Mouse (Mus musculus) heart, embryonic 14.5 days (tissue): ENCODE data around the gene Mdfic. TPM values are rescaled to one million over a fixed set of nuclear protein-coding genes. Genes with fewer than 3 reads are reported as not detected.

Source experiments
- ATAC-seq: fragments of 200-750 bp; cut with Nextera tagmentation; 2 replicates; pipeline ENCODE4 v1.8.0; 2017; ENCODE audit warnings: low read depth, moderate TSS enrichment; ENCODE audit not compliant: insufficient number of reproducible peaks, insufficient read depth, low FRiP score
- H3K27ac ChIP-seq, 2 experiments: fragments of 200-500 bp in 1 of 2; fragments of 300-500 bp in 1 of 2; sonication (generic) in 1 of 2; replicated peaks in 1 of 2; 2 replicates each; pipeline ENCODE4 v1.5.1; 2012 to 2014; ENCODE audit warnings: low read depth in 2 of 2, low read length in 2 of 2, control low read depth in 1 of 2, mild to moderate bottlenecking in 1 of 2, mixed read lengths in 1 of 2; ENCODE audit not compliant: control insufficient read depth in 1 of 2, insufficient read depth in 1 of 2
- H3K27me3 ChIP-seq: fragments of 300-500 bp; sonication (generic); 2 replicates; pipeline ENCODE4 v1.6.1; 2014; ENCODE audit warnings: mild to moderate bottlenecking, low read length, control low read depth; ENCODE audit not compliant: control insufficient read depth, insufficient read depth
- H3K36me3 ChIP-seq: fragments of 300-500 bp; sonication (generic); 2 replicates; pipeline ENCODE4 v1.6.1; 2014; ENCODE audit warnings: mild to moderate bottlenecking, control low read depth, low read length, mixed read lengths; ENCODE audit not compliant: control insufficient read depth, insufficient read depth
- H3K4me1 ChIP-seq, 2 experiments: fragments of 200-500 bp in 1 of 2; fragments of 300-500 bp in 1 of 2; sonication (generic) in 1 of 2; 2 replicates each; pipeline ENCODE4 v1.6.1; 2012 to 2014; ENCODE audit warnings: low read length in 2 of 2, control low read depth in 1 of 2, mixed read lengths in 1 of 2; ENCODE audit not compliant: control insufficient read depth in 2 of 2, insufficient read depth in 2 of 2
- H3K4me2 ChIP-seq: fragments of 300-500 bp; sonication (generic); 2 replicates; pipeline ENCODE4 v1.6.1; 2014; ENCODE audit warnings: mild to moderate bottlenecking, low read length
- H3K4me3 ChIP-seq, 2 experiments: fragments of 200-500 bp in 1 of 2; fragments of 300-500 bp in 1 of 2; sonication (generic) in 1 of 2; 2 replicates each; pipeline ENCODE4 v1.5.1; 2012 to 2014; ENCODE audit warnings: low read length in 2 of 2, mild to moderate bottlenecking in 2 of 2, control low read depth in 1 of 2, low read depth in 1 of 2, moderate library complexity in 1 of 2; ENCODE audit not compliant: control insufficient read depth in 1 of 2, insufficient read depth in 1 of 2
- H3K9ac ChIP-seq: fragments of 300-500 bp; sonication (generic); 2 replicates; pipeline ENCODE4 v1.6.1; 2014; ENCODE audit warnings: mild to moderate bottlenecking, low read length
- H3K9me3 ChIP-seq: fragments of 300-500 bp; sonication (generic); 2 replicates; pipeline ENCODE4 v1.6.1; 2016; ENCODE audit warnings: low read length, control low read depth; ENCODE audit not compliant: control insufficient read depth
- WGBS: fragments of 180-500 bp; shearing (Covaris S2); extraction: QIAGEN DNeasy Blood & Tissue Kit; methylation state at CpG from one replicate; pipeline ENCODE4 v1.1.7; 2014; 5-methylcytosine and 5-hydroxymethylcytosine counted together
- polyA plus RNA-seq: library from polyadenylated mRNA; unstranded; fragments of >200 nt; fragmentation: Nextera tagmentation; extraction: Ambion mirVana; gene quantifications from 2 replicates; pipeline ENCODE4 v1.2.1, GENCODE M21; 2014

The Mdfic gene
- polyA plus RNA-seq, 1 experiment from 2014 or later, result 7.6 TPM

- ATAC-seq, result no peak
Observed at GRCm38 (mm10) chr6:15748943-15749342, 28.5 kb downstream of the Mdfic start.

DNA sequence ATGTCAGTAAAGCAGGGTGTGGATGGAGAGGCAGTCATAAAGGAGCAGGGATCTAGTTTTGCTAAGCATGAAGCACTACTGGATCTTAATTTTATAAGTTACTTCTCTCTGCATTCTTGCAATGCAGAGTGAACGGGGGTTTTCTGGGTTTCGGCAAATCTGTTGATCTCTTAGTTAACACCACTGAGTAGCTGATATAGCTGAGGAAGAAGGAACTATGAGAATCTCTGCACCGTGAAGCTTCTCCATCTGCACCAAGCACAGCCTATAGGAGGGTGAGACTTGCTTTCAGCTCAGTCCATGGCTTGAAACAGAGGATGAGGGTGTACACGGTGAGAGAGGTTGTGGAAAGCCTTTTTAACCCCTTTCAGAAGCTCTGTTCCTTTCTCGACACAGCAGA is 29.6 kb downstream of the Mdfic start:
- H3K4me1 ChIP-seq, result peaks cover 0 to 7% of the 10 kb centered on the region in 2 experiments; a peak in 2 of 4 replicates
- H3K27ac ChIP-seq, result no peak overlapping the region
- 67% methylated on average over 5 of the region's 5 CpGs for WGBS
- H3K4me3 ChIP-seq, result no peak overlapping the region
- no peak for ATAC-seq
- no peaks in the 10 kb centered on the region for H3K27me3 ChIP-seq
- no peak overlapping the region for H3K9ac ChIP-seq
- H3K4me2 ChIP-seq, result no peak overlapping the region
- H3K36me3 ChIP-seq, result peaks cover 11% of the 10 kb centered on the region
- H3K9me3 ChIP-seq, result no peaks in the 10 kb centered on the region

More at GRCm38 (mm10) chr6:15748943-15749342, 28.5 kb downstream of the Mdfic start:
- Histone ChIP-seq H3K27ac (no peak overlapping the region), H3K4me2 (no peak overlapping the region), H3K4me1 (peaks cover 0 to 8% of the 10 kb centered on the region in 2 experiments; a peak in 2 of 4 replicates), H3K4me3 (no peak overlapping the region), H3K9ac (no peak overlapping the region), H3K36me3 (peaks cover 11% of the 10 kb centered on the region), H3K27me3 (no peaks in the 10 kb centered on the region), H3K9me3 (no peaks in the 10 kb centered on the region)
- 54% methylated on average over 2 of the region's 2 CpGs for WGBS

- 91% methylated on average over 2 of the region's 2 CpGs for WGBS
- H3K4me2 ChIP-seq, result no peak overlapping the region
- H3K4me1 ChIP-seq, result peaks cover 0 to 7% of the 10 kb centered on the region in 2 experiments; a peak in 2 of 4 replicates
- no peak overlapping the region for H3K27ac ChIP-seq
- H3K9me3 ChIP-seq, result no peaks in the 10 kb centered on the region
- no peak for ATAC-seq
- H3K36me3 ChIP-seq, result peaks cover 11% of the 10 kb centered on the region
- no peak overlapping the region for H3K4me3 ChIP-seq
- no peaks in the 10 kb centered on the region for H3K27me3 ChIP-seq
- H3K9ac ChIP-seq, result no peak overlapping the region
Observed at GRCm38 (mm10) chr6:15751375-15751774, 30.9 kb downstream of the Mdfic start.

- H3K27ac ChIP-seq, result no peak overlapping the region
- H3K4me2 ChIP-seq, result no peak overlapping the region
- H3K27me3 ChIP-seq, result no peaks in the 10 kb centered on the region
- H3K4me3 ChIP-seq, result no peak overlapping the region
- peaks cover 0 to 7% of the 10 kb centered on the region in 2 experiments; a peak in 2 of 4 replicates for H3K4me1 ChIP-seq
- WGBS, result 92% methylated on average over 5 of the region's 5 CpGs
- no peak for ATAC-seq
- no peak overlapping the region for H3K9ac ChIP-seq
- no peaks in the 10 kb centered on the region for H3K9me3 ChIP-seq
- peaks cover 7% of the 10 kb centered on the region for H3K36me3 ChIP-seq
Observed at GRCm38 (mm10) chr6:15752160-15752559, 31.7 kb downstream of the Mdfic start.

DNA sequence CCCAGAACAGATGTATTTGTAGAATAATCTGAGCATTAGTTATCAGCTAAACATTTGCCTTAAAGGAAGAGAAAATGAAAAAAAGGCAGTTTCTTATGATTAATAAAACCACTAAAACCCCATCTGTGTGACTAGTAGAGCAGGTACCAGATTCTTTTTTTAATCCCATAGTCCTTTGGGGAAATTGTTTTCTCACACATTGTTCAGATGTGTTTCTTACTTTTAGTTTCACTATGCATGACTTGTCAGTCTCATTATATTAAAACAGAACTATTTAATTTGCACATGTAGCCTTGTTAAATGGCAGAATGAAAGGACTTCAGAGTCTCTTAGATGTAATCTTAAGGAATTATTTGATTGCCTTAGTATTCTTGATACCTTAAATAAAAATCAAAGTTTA is 32.7 kb downstream of the Mdfic start:
- no peaks in the 10 kb centered on the region for H3K27me3 ChIP-seq
- no peak overlapping the region for H3K4me2 ChIP-seq
- no peak for ATAC-seq
- no peak overlapping the region for H3K9ac ChIP-seq
- H3K9me3 ChIP-seq, result no peaks in the 10 kb centered on the region
- no peak overlapping the region for H3K4me3 ChIP-seq
- no peak overlapping the region for H3K27ac ChIP-seq
- H3K36me3 ChIP-seq, result peaks cover 7% of the 10 kb centered on the region; the same call in 1 of the 2 replicates
- H3K4me1 ChIP-seq, result peaks cover 0 to 7% of the 10 kb centered on the region in 2 experiments; a peak in 2 of 4 replicates

DNA sequence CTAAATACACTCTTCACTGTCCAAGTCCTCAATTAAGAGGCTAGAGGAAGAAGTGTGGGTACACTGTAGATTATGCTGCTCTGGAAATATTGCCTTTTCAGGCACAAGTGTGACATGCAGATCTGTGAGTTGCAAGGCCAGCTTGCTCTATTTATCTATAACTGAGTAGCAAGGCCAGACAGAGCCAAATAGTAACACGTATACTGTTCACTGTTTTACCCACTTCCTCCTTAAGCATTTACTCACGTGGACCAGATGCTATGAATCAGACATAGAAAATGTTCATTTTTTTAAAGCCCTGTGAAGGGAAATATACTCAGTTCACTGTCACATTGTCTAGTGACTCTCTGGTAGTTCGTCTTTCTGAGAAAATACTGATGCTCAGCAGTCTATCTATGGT is 37.9 kb downstream of the Mdfic start:
- Histone ChIP-seq H3K4me2 (no peak overlapping the region), H3K9ac (no peak overlapping the region), H3K27me3 (no peaks in the 10 kb centered on the region), H3K36me3 (no peaks in the 10 kb centered on the region), H3K4me3 (no peak overlapping the region), H3K9me3 (no peaks in the 10 kb centered on the region), H3K4me1 (peaks cover 2 to 7% of the 10 kb centered on the region in 2 experiments; a peak in 2 of 4 replicates), H3K27ac (no peak overlapping the region)
- 58% methylated on average over 3 of the region's 3 CpGs for WGBS
- no peak for ATAC-seq

DNA sequence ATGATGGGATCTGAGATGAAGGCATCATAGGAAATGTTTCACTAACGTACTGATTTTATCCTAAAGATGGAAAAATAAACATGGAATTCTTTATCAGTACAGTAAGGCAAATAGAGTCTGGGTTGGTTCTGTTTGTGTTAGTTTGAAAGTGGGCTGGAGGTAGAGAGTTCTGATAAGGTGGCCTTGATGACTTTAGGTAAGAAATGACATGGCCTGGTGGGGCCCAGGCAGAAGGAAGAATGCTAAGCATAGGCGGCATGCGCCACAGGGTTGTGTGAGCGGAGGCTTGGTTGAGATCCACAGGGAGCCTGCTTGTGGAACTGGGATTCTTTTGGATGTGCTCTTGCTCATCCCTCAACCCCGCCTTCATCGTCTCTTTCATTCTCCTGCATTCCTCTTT is 40.3 kb downstream of the Mdfic start:
- Histone ChIP-seq H3K36me3 (no peaks in the 10 kb centered on the region), H3K27ac (no peak overlapping the region), H3K4me2 (no peak overlapping the region), H3K27me3 (no peaks in the 10 kb centered on the region), H3K9me3 (no peaks in the 10 kb centered on the region), H3K4me1 (peaks cover 6 to 16% of the 10 kb centered on the region in 2 experiments; a peak in 3 of 4 replicates), H3K4me3 (no peak overlapping the region), H3K9ac (no peak overlapping the region)
- 49% methylated on average over 6 of the region's 6 CpGs for WGBS
- no peak for ATAC-seq

DNA sequence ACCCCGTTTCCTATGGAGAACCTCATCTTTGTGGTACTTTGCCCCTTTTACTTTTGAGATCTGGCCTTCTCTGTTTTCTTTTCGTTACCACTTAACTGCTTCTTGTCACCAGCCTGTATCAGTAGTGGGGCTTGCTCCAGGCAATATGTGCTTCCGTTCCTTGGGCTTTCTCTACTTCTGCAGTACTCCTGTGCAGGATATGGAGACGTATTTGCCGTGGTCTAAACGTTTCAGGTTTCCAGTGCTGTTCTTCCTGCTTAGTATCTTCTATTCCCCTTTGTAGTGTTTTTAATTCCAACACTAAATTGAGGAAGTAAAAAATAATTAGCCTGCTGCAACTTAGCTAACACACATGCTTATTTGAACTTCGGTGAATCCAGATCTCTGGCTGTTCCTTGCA is 43.6 kb downstream of the Mdfic start:
- ATAC-seq, result no peak
- 40% methylated on average over 7 of the region's 7 CpGs for WGBS
- no peak overlapping the region for H3K4me2 ChIP-seq
- H3K9ac ChIP-seq, result no peak overlapping the region
- H3K4me3 ChIP-seq, result no peak overlapping the region
- H3K27me3 ChIP-seq, result no peaks in the 10 kb centered on the region
- H3K4me1 ChIP-seq, result peaks cover 6 to 16% of the 10 kb centered on the region in 2 experiments; a peak in 3 of 4 replicates
- no peaks in the 10 kb centered on the region for H3K36me3 ChIP-seq
- no peaks in the 10 kb centered on the region for H3K9me3 ChIP-seq
- H3K27ac ChIP-seq, result peak overlapping the region; percentile 37 to 48
